Mouse (Mus musculus): ENCODE results near the gene Glb1l. TPM values are rescaled to one million over a fixed set of nuclear protein-coding genes. Genes with fewer than 3 reads are reported as not detected.

Glb1l gene
- total RNA-seq, 1 experiment from 2014 or later = 9.2 TPM

- ATAC-seq (replicated peaks; ENCODE audit: insufficient number of reproducible peaks, low FRiP score, low TSS enrichment, poor library complexity, severe bottlenecking) = peak; percentile 40
Observed at GRCm38 (mm10) chr1:75213096-75213495, 2.5 kb upstream of the Glb1l start.

- ATAC-seq (replicated peaks; ENCODE audit: insufficient number of reproducible peaks, low FRiP score, low TSS enrichment, poor library complexity, severe bottlenecking) = no peak
Observed at GRCm38 (mm10) chr1:75212542-75212941, 1.9 kb upstream of the Glb1l start.

DNA sequence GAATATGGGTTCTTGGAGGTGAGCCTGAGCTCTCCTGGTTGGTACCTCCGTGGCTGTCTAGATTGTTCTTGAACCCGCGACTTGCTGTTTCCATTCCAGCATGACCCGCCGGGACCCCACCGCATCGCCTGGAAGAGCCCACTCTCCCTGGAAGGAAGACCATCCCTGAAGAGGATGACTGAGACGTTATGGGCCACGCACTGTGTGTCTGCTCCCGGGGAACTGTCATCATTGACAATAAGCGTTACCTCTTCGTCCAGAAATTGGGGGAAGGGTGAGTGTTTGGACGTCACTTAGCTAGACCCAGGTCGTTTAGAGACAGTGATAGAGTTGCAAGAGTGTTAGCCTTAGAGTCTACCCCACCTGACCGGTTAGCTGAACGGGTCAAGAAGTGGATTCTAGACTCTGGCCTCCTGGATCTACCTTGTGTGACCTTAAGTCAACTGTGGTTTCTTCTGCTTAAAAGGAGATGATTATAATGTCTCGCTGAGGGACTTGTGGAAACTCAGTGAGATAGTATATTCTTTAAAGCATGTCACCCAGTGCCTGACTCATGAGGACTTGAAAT lies 612 bp upstream of the Glb1l start:
- ATAC-seq (replicated peaks; ENCODE audit: insufficient number of reproducible peaks, low FRiP score, low TSS enrichment, poor library complexity, severe bottlenecking) = no peak

GRCm38 (mm10) chr1:75208967-75209678 lies 1.5 kb downstream of the Glb1l start:
- ATAC-seq (replicated peaks; ENCODE audit: insufficient number of reproducible peaks, low FRiP score, low TSS enrichment, poor library complexity, severe bottlenecking) = no peak

GRCm38 (mm10) chr1:75201236-75201635 lies 9.4 kb downstream of the Glb1l start:
- no peak for ATAC-seq (replicated peaks; ENCODE audit: insufficient number of reproducible peaks, low FRiP score, low TSS enrichment, poor library complexity, severe bottlenecking)

DNA sequence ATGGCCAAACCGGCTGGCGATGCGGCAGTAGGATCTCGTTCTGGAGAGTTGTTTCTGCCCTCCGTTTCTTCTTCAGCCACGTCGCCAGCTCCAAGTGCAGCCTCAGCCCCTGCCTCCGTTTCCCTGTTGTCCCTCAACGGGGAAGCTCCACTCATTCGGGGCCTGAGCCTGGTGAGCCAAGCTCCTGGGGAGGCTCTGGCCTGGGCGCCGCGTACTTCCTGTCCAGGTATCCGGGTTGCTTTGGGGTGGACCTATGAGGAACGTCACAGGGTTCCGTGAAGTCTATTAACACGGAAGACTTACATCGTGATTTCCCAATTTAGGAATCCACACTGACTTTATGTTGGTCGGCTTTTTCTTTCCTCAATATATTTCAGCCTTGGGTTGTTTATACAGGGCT lies 18.2 kb downstream of the Glb1l start:
- peak; percentile 57; the same call in 1 of the 2 replicates for ATAC-seq (replicated peaks; ENCODE audit: insufficient number of reproducible peaks, low FRiP score, low TSS enrichment, poor library complexity, severe bottlenecking)

DNA sequence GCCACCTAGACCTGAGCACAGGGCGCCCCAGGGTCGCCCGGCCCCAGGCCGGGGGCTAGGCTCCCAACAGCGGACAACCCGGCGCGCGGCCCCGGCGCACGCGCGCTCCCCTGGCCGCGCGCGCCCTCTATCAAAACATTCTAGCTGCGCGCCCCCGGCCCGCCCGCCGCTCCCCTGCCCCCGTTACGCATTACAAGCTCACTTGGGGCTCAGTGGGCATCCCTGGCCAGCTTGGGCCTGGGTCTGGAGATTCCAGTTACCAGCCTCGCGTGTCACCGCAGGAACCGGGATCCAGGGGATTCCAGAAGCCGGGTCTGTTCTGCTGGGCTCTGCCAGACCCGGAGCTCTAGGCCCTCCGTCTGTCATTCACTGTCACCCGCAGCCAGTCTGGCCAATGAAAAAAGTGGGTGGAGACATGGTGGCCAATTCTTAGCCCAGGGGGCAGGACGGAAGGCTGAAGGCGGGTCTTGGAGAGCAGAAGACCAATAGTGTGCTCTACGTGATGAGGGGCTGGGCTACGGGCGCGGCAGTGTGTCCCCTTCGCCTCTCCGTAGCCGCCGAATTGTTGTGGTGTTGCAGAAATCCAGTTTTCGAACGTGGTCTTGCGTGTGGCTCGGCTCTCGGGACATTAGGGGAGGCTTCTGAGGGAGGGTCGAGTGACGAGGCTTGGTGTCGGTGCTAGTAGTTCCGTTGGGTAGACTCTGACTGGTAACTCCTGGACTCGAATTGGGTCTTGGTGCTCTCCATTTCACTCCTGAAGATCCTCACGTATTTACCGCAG lies 18.8 kb downstream of the Glb1l start, which contains the start of the genes Ankzf1 and Atg9a:
Gene Ankzf1 (plus strand): TSS at position 530 of the 781 bp plus-strand sequence.
Gene Atg9a (minus strand): TSS at position 575 of the 781 bp plus-strand sequence.
- peak; percentile 94 for ATAC-seq (replicated peaks; ENCODE audit: insufficient number of reproducible peaks, low FRiP score, low TSS enrichment, poor library complexity, severe bottlenecking)

GRCm38 (mm10) chr1:75191258-75191621 lies 19.4 kb downstream of the Glb1l start:
- no peak for ATAC-seq (replicated peaks; ENCODE audit: insufficient number of reproducible peaks, low FRiP score, low TSS enrichment, poor library complexity, severe bottlenecking)

DNA sequence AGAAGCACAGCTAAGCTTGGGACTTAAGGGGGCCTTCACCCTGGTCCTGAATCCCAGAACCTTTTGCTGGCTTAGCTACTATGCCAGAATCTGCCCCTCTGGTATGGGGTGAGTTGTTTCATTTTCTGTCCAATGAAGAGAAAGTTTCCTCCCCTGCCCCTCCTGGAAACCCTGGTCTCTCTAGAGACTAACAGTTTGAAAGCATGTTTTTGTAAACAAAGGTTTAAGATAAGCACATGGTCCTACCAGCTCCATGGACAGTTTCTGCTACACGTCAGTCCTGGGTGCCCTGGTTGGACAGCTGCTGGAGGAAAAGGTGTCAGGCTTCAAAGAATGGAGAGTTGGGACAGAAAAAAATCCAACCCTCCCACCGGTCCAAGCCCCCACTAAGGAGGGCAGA lies 20.0 kb downstream of the Glb1l start:
- ATAC-seq (replicated peaks; ENCODE audit: insufficient number of reproducible peaks, low FRiP score, low TSS enrichment, poor library complexity, severe bottlenecking) = no peak

GRCm38 (mm10) chr1:75187914-75188483 lies 22.6 kb downstream of the Glb1l start:
- peak; percentile 68 for ATAC-seq (replicated peaks; ENCODE audit: insufficient number of reproducible peaks, low FRiP score, low TSS enrichment, poor library complexity, severe bottlenecking)

GRCm38 (mm10) chr1:75187126-75187525 lies 23.5 kb downstream of the Glb1l start:
- no peak for ATAC-seq (replicated peaks; ENCODE audit: insufficient number of reproducible peaks, low FRiP score, low TSS enrichment, poor library complexity, severe bottlenecking)

DNA sequence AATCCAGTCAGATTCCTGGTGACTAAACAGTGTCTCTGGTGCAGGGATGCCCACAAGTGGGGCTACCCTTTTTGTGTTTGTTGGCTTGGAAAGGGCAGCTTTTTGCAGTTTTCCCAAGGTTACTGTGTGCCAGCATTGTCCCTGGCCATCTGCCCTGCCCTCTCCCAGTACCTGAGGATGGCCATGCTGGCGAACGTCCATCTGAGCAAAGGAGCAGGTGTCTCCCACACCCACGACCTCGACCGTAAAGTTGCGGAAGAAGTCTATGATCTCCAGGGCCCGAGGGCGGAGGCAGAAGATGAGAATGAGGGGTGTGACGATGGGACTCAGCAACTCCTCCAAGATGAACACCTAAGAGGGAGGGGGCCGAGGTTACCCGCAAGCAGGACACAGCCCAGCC lies 25.1 kb downstream of the Glb1l start:
- no peak for ATAC-seq (replicated peaks; ENCODE audit: insufficient number of reproducible peaks, low FRiP score, low TSS enrichment, poor library complexity, severe bottlenecking)

DNA sequence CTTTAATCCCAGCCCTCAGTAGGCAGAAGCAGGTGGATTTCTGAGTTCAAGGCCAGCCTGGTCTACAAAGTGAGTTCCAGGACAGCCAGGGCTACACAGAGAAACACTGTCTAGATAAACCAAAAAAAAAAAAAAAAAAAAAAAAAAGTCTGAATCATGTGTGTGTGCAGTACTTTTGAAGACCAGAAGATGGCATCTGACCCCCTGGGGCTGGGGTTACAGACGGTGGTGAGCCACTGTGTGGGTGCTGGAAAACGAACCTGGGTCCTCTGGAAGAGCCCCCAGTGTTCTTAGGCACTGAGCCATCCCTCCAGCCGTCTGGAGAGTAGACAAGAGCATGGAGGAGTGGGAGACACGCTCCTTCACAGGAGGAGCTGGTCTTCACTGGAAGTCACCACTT lies 28.5 kb downstream of the Glb1l start:
- ATAC-seq (replicated peaks; ENCODE audit: insufficient number of reproducible peaks, low FRiP score, low TSS enrichment, poor library complexity, severe bottlenecking) = no peak

GRCm38 (mm10) chr1:75181377-75181870 lies 29.2 kb downstream of the Glb1l start:
- no peak for ATAC-seq (replicated peaks; ENCODE audit: insufficient number of reproducible peaks, low FRiP score, low TSS enrichment, poor library complexity, severe bottlenecking)

DNA sequence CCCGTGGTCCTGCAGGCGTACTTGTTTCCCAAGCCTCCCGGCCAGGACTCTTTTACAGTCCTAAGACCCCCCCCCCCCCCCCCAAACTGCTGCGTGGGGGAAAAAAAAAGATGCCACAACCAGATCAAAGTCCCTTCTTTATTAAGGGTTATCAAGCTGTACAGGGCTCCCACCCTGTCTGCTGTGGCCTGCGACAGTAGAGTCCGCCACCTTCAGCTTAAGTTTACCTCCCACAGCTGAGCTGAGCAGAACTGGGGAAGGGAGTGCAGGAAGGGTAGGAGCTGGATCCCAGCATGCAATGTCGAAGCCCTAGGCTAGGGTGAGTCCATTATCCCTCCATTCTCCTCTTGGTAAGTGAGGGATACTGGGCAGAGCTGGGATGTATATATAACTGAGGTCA lies 29.9 kb downstream of the Glb1l start:
- ATAC-seq (replicated peaks; ENCODE audit: insufficient number of reproducible peaks, low FRiP score, low TSS enrichment, poor library complexity, severe bottlenecking) = no peak

DNA sequence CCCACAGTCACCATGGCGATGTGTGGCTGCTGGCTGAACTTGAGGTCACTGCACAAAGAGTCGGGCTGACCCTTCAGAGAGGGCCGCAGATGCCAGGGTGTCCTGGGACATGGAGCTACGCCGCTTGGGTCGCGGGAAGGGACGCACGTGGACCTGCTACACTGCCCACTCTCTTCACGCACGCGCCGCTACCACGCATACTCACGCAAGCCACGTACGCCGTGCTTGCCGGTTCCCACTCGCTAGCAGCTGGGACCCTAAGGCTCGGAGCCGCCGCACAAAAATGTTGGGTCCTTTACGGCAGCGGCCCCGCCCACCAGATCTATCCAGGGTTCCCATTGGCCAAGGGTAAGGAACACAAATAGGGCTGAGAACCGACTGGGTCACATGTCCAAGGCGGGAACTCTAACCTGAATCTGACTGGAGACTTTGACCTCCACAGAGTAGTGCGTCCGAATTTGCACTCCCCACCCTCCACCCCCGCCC lies 30.5 kb downstream of the Glb1l start, which contains the start of gene Abcb6:
Gene Abcb6 (minus strand): TSS at position 288 of the 486 bp plus-strand sequence.
- peak; percentile 87 for ATAC-seq (replicated peaks; ENCODE audit: insufficient number of reproducible peaks, low FRiP score, low TSS enrichment, poor library complexity, severe bottlenecking)

DNA sequence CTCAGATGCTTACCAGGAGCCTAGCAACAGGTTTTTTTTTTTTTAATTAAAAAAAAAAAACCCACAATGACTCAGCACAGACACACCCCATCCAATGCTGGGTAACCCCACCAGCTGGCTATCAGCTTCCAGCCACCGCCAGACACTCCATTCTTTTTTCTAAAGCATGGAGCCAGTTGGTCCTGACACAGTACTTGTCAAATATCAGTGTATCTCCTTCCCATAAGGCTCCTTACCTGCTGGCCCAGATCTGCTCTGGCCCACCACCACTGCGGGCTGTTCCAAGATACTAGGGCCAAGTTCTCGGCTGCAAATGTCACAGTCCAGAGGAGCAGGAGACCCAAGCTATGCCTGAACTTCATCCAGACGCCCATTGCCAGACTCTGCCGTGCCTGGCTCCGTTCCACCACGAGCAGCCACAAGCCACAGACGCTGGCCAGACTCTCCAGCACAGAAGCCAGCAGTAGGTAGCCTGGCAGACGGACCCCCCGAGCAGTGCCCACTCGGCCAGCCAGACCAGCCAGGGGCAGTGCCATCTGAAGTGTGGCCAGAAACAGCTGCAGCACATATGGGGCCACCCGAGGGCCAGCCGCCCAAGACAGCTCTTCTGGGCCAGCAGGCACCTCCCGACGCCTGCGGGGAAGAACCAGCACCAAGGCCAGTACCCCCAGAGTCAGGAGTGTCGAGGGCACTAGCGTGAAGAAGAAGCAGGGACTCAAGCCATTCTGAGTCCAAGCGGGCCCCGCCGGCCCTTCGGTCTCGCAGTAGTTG lies 31.1 kb downstream of the Glb1l start:
- ATAC-seq (replicated peaks; ENCODE audit: insufficient number of reproducible peaks, low FRiP score, low TSS enrichment, poor library complexity, severe bottlenecking) = peak; percentile 27
